Comparison of ENCODE assay signal across 8 mouse cellular contexts in the genomic region with DNA sequence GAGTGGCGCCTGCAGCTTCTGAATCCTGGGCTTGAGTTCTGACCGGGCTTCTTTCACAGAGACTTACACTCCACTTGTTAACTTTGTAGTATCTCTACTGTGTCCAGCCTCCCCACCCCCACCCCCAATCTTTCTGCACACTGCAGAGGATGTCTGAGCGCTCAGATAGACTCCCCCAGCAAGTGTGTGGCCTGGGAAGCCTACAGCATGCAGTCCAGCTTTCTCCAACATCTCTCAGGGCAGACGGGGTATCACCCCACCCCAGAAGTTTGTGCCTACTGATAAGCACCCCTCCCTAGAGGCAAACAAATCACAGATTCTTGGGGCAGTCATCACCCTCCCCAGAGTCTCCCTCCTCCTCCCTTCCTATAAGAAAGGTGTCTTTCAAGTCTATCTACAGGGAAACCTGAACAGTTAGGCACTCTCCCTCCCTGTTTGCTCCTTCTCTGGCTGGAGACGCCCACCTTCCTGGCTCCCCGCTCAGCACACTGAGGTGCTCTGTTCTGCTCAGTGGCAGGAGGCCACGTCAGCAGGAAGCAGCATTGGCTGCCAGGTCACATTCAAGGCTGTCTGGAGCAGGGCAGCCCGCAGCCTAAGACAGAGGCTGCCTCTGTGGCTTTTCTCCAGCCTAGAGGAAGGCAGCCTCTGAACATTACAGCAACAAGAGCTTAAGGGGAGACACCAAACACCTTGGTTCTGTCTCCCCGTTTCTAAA.
DNase-seq lines count a peak whose midpoint lies in the region; ATAC-seq and TF ChIP-seq lines count a peak whose summit lies in the region.

No protein-coding gene starts in this region.

- 55% methylated on average over 9 of the region's 9 CpGs for WGBS in hindbrain, postnatal 0 days
- WGBS in limb, embryonic 13.5 days = 39% methylated on average over 9 of the region's 9 CpGs
- 64% methylated on average over 9 of the region's 9 CpGs for WGBS in midbrain, embryonic 15.5 days

- peaks cover 12% of the 10 kb centered on the region; the same call in 1 of the 2 replicates for H3K4me1 ChIP-seq in hindbrain, postnatal 0 days (ENCODE audit: insufficient read depth, low read length)
- H3K4me1 ChIP-seq in limb, embryonic 13.5 days = peaks cover 64% of the 10 kb centered on the region
- H3K4me1 ChIP-seq in midbrain, embryonic 15.5 days = peaks cover 2% of the 10 kb centered on the region; the same call in 1 of the 2 replicates

- H3K4me2 ChIP-seq in hindbrain, postnatal 0 days (ENCODE audit: low read depth, low read length) = peak overlapping the region; percentile 3; the same call in 1 of the 2 replicates
- H3K4me2 ChIP-seq in limb, embryonic 13.5 days (replicated peaks) = peak overlapping the region; percentile 35
- no peak overlapping the region for H3K4me2 ChIP-seq in midbrain, embryonic 15.5 days

- peak overlapping the region; percentile 59 for H3K27ac ChIP-seq in hindbrain, postnatal 0 days
- peak overlapping the region; percentile 96 for H3K27ac ChIP-seq in limb, embryonic 13.5 days
- H3K27ac ChIP-seq in midbrain, embryonic 15.5 days = 0 out of 2 replicates have a peak overlapping the region, but pooled peaks have one; percentile 51

- DNase-seq in cerebellum, postnatal 14 days = peak; percentile 63 to 76
- no peak for DNase-seq in cerebellum, adult 11 months
- DNase-seq in brain, adult 2 months (ENCODE audit: low read depth, low spot score) = peak; percentile 69
- peak; percentile 67 for DNase-seq in gastrocnemius, postnatal 25 days
- peak; percentile 74 for DNase-seq in hindbrain, postnatal 0 days (ENCODE audit: low spot score)
- peak; percentile 36 for DNase-seq in yolk sac, embryonic 10.5 days (ENCODE audit: low spot score)

- no peaks in the 10 kb centered on the region for H3K27me3 ChIP-seq in hindbrain, postnatal 0 days (ENCODE audit: insufficient read depth, low read length)
- H3K27me3 ChIP-seq in limb, embryonic 13.5 days = no peaks in the 10 kb centered on the region
- no peaks in the 10 kb centered on the region for H3K27me3 ChIP-seq in midbrain, embryonic 15.5 days (replicated peaks)

- H3K9ac ChIP-seq in hindbrain, postnatal 0 days (replicated peaks; ENCODE audit: low read length) = 0 out of 2 replicates have a peak overlapping the region, but pooled peaks have one; percentile 3
- no peak overlapping the region for H3K9ac ChIP-seq in limb, embryonic 13.5 days
- H3K9ac ChIP-seq in midbrain, embryonic 15.5 days = no peak overlapping the region

- H3K4me3 ChIP-seq in hindbrain, postnatal 0 days (ENCODE audit: low read length) = no peak overlapping the region
- H3K4me3 ChIP-seq in limb, embryonic 13.5 days = no peak overlapping the region
- no peak overlapping the region for H3K4me3 ChIP-seq in midbrain, embryonic 15.5 days

- H3K36me3 ChIP-seq in hindbrain, postnatal 0 days (ENCODE audit: insufficient read depth, low read length) = no peaks in the 10 kb centered on the region
- no peaks in the 10 kb centered on the region for H3K36me3 ChIP-seq in limb, embryonic 13.5 days
- H3K36me3 ChIP-seq in midbrain, embryonic 15.5 days (replicated peaks) = no peaks in the 10 kb centered on the region

- ATAC-seq in hindbrain, postnatal 0 days = peak; percentile 91
- ATAC-seq in limb, embryonic 13.5 days (ENCODE audit: low FRiP score, low read depth) = peak; percentile 95
- peak; percentile 82 for ATAC-seq in midbrain, embryonic 15.5 days (replicated peaks)

- no peak for TF ChIP-seq CTCF in hindbrain, postnatal 0 days (IDR thresholded peaks at IDR 0.05; ENCODE audit: low read depth)

- no peaks in the 10 kb centered on the region for H3K9me3 ChIP-seq in hindbrain, postnatal 0 days (ENCODE audit: low read length)
- H3K9me3 ChIP-seq in limb, embryonic 13.5 days = no peaks in the 10 kb centered on the region
- no peaks in the 10 kb centered on the region for H3K9me3 ChIP-seq in midbrain, embryonic 15.5 days
